Mouse (Mus musculus) ES-E14 (cell line): ENCODE results near the gene Wdr35. TPM values are rescaled to one million over a fixed set of nuclear protein-coding genes. Genes with fewer than 3 reads are reported as not detected.
A peak's percentile ranks its signal among the peaks of the same experiment; 100 is the strongest.

Source experiments
- DNase-seq: peaks from one replicate; pipeline ENCODE4 v3.0.0-alpha.2; 2013; ENCODE audit warnings: low read depth, low spot score
- H3K27ac ChIP-seq: 2 replicates; pipeline ENCODE4 v1.5.1; 2012; ENCODE audit warnings: low read depth, mild to moderate bottlenecking, low read length, moderate library complexity, mixed read lengths; ENCODE audit not compliant: poor library complexity, insufficient read depth, severe bottlenecking
- H3K36me3 ChIP-seq: 2 replicates; pipeline ENCODE4 v1.6.1; 2012; ENCODE audit warnings: mild to moderate bottlenecking, low read length, moderate library complexity, mixed read lengths; ENCODE audit not compliant: control insufficient read depth, poor library complexity, insufficient read depth, severe bottlenecking
- H3K4me1 ChIP-seq, 2 experiments: fragments of 150-350 bp in 1 of 2; sonication (generic) in 1 of 2; 2 replicates each; pipeline ENCODE4 v1.6.1; 2012; ENCODE audit warnings: low read length in 2 of 2, mild to moderate bottlenecking in 1 of 2, mixed read lengths in 1 of 2; ENCODE audit not compliant: control insufficient read depth in 2 of 2, insufficient read depth in 2 of 2, poor library complexity in 1 of 2
- H3K4me3 ChIP-seq, 2 experiments: fragments of 150-350 bp in 1 of 2; sonication (generic) in 1 of 2; 2 replicates each; pipeline ENCODE4 v1.5.1; 2012; ENCODE audit warnings: low read length in 2 of 2, low read depth in 1 of 2, mild to moderate bottlenecking in 1 of 2, mixed read lengths in 1 of 2; ENCODE audit not compliant: insufficient read depth in 1 of 2, poor library complexity in 1 of 2, severe bottlenecking in 1 of 2
- H3K9ac ChIP-seq: 2 replicates; pipeline ENCODE4 v1.6.1; 2012; ENCODE audit warnings: low read depth, mild to moderate bottlenecking, low read length, mixed read lengths; ENCODE audit not compliant: poor library complexity, insufficient read depth, severe bottlenecking
- H3K9me3 ChIP-seq: fragments of 150-350 bp; sonication (generic); 2 replicates; pipeline ENCODE4 v1.6.1; 2012; ENCODE audit warnings: low read depth, mild to moderate bottlenecking, low read length; ENCODE audit not compliant: control insufficient read depth, insufficient read depth
- CHD2 ChIP-seq: IDR thresholded peaks from 2 replicates; pipeline ENCODE4 v1.6.1; 2014; ENCODE audit warnings: mild to moderate bottlenecking, low read depth, low read length, inconsistent platforms
- HCFC1 ChIP-seq: IDR thresholded peaks from 2 replicates; pipeline ENCODE4 v1.6.1; 2012; ENCODE audit warnings: low read length, inconsistent platforms, borderline replicate concordance; ENCODE audit not compliant: insufficient read depth
- MAFK ChIP-seq: IDR thresholded peaks from 2 replicates; pipeline ENCODE4 v1.6.1; 2014; ENCODE audit warnings: mild to moderate bottlenecking, low read depth, low read length, inconsistent platforms; ENCODE audit not compliant: insufficient read depth
- ZC3H11A ChIP-seq: IDR thresholded peaks from 2 replicates; pipeline ENCODE4 v1.6.1; 2012; ENCODE audit warnings: low read depth, mild to moderate bottlenecking, inconsistent platforms, low read length, borderline replicate concordance
- ZNF384 ChIP-seq: IDR thresholded peaks from 2 replicates; pipeline ENCODE4 v1.6.1; 2012; ENCODE audit warnings: low read depth, low read length, inconsistent platforms
- in situ Hi-C, 2 experiments: fragments of 600-800 bp; cut with MboI; formaldehyde crosslinking; loops; one replicate each; pipeline ENCODE4 v1.15.1; 2025; ENCODE audit warnings: low sequenced_read_pairs in 2 of 2, inconsistent platforms in 1 of 2; ENCODE audit not compliant: unreplicated experiment in 2 of 2
- total RNA-seq: library from RNA; depleted of rRNA; stranded (reverse); fragments of 300-350 nt; gene quantifications from 2 replicates; pipeline ENCODE4 v1.2.3, GENCODE M21; 2012

The Wdr35 gene
- total RNA-seq, 1 experiment = 22.3 TPM

DNA sequence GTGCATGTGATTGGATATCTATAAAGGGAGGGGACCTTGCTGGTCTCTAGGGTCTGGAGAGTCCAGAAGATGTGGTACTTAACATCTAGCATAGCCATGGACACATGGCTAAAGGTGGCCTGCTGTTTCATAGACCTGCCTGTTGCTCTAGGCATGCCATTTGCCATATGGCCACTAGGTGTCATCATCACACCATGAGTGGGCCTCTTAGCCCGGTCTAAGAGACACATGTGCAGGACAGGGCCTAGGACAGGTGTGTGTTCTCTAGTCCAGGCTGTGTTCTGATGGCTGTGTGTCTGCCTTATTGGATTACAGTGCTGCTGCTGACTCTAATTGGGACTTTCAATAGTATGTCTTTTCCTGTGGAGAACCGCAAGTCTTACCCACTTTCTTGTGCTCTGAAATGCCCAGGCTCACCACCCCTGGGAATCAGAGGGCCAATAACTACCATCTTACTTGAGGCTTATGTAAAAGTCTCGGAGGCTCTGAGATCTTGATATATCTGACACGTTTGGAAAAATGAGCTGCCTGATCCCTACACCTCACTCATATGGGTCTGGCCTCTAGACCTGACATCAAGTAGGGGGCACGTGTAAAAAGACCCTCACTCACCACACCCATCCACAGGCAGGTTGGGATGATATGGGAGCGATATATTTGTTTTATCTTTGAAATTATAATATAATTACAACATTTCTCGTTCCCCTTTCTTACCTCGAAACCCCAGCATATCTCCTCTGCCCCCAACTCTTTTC, 78.6 kb downstream of the Wdr35 start:
- Histone ChIP-seq H3K27ac (no peak overlapping the region), H3K36me3 (no peaks in the 10 kb centered on the region), H3K9ac (no peak overlapping the region), H3K9me3 (no peaks in the 10 kb centered on the region), H3K4me1 (peaks cover 3 to 4% of the 10 kb centered on the region in 2 experiments; a peak in 1 of 4 replicates), H3K4me3 (no peak overlapping the region)
- TF ChIP-seq ZC3H11A (peak; percentile 94; the same call in 1 of the 2 replicates), HCFC1 (no peak)
- in situ Hi-C loops = loop anchor here (10.0 to 25.0 kb wide), 3 partner anchors 510 to 1385 kb away; partner anchors contain the start of gene Osr1 (in 2 of the 2)
- peak; percentile 65 for DNase-seq

DNA sequence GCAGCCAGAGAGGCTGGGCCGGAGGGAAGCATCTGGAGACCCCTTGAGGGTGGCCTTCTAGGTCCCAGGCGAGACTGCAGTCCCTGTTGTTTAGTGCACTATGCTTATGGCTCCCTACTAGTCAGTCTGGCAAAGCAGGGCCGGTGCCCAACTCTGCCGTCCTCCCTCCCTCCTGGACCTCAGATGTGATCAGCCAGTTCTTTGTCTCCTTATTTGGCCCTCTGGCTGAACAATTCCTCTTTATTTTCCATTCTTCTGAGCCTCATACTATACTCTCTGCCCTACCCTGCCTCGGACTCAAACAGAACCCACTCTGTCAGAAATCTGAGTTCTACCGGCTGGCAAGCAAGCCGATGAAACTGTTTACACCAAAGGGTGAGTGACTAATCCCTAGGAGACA, 79.7 kb downstream of the Wdr35 start:
- in situ Hi-C loops = loop anchor here (10.0 to 25.0 kb wide), 3 partner anchors 509 to 1384 kb away; partner anchors contain the start of gene Osr1 (in 2 of the 2)
- TF ChIP-seq ZNF384 (no peak), HCFC1 (no peak), ZC3H11A (no peak), CHD2 (no peak), MAFK (no peak)
- Histone ChIP-seq H3K9me3 (no peaks in the 10 kb centered on the region), H3K9ac (no peak overlapping the region), H3K4me3 (no peak overlapping the region), H3K36me3 (no peaks in the 10 kb centered on the region), H3K4me1 (peaks cover 3 to 4% of the 10 kb centered on the region in 2 experiments; a peak in 1 of 4 replicates), H3K27ac (no peak overlapping the region)
- DNase-seq = no peak

DNA sequence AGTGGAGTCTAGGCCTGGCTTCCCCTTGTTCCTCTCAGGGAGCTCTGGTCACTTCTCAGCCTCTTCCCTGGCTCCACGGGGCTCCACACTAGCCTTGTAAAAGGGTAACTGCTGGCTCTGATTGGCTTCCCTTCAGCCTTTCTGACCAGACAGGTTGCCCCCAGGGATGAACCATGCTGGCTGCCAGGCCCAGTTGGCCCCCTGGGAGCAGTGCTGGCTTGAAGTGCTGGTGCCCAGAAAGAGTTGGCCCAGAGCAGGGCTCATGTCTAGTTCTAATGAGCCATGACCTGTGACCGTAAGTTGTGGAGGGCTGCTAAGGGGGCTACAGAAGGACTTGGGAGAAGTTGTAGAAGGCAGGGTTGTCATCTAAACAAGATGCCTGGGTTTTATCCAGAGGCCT, 80.3 kb downstream of the Wdr35 start:
- in situ Hi-C loops = loop anchor here (10.0 to 25.0 kb wide), 3 partner anchors 508 to 1383 kb away; partner anchors contain the start of gene Osr1 (in 2 of the 2)
- Histone ChIP-seq H3K36me3 (no peaks in the 10 kb centered on the region), H3K4me1 (peaks cover 3 to 4% of the 10 kb centered on the region in 2 experiments; a peak in 1 of 4 replicates), H3K4me3 (no peak overlapping the region), H3K9me3 (no peaks in the 10 kb centered on the region), H3K27ac (no peak overlapping the region), H3K9ac (no peak overlapping the region)
- TF ChIP-seq MAFK (no peak), CHD2 (no peak), ZC3H11A (no peak), ZNF384 (no peak), HCFC1 (no peak)
- DNase-seq = no peak

DNA sequence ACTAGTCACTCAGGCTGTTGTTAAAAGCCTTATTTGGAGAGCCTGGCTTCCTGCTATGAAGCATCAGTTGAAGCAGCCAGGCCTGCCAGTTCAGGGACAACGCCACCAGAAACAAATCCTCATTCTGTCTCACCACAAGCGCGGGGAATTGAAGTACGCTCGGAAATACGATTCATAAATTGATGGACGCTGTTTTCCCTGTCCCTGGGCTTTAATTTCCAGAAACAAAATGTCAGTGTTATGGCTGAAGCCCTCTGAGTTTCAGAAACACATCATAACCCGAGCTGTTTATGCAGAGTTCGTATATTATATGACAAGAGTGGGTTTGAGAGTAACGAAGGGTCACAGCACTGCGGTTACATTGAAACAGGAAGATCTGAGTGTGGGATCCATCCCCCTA, 81.6 kb downstream of the Wdr35 start:
- DNase-seq = no peak
- Histone ChIP-seq H3K9me3 (no peaks in the 10 kb centered on the region), H3K4me1 (peaks cover 2 to 4% of the 10 kb centered on the region in 2 experiments; a peak in 1 of 4 replicates), H3K4me3 (no peak overlapping the region), H3K36me3 (no peaks in the 10 kb centered on the region), H3K27ac (no peak overlapping the region), H3K9ac (no peak overlapping the region)
- TF ChIP-seq HCFC1 (no peak), ZC3H11A (no peak), ZNF384 (no peak), MAFK (no peak), CHD2 (no peak)
- in situ Hi-C loops = loop anchor here (10.0 to 25.0 kb wide), 3 partner anchors 507 to 1382 kb away; partner anchors contain the start of gene Osr1 (in 2 of the 2)
